Mouse (Mus musculus) neural tube, embryonic 13.5 days (tissue): ENCODE measurements around the gene Batf. TPM values are rescaled to one million over a fixed set of nuclear protein-coding genes. Genes with fewer than 3 reads are reported as not detected.

Experiments used
- ATAC-seq: fragments of 200-750 bp; cut with Nextera tagmentation; 2 replicates; pipeline ENCODE4 v1.8.0; 2017; ENCODE audit warnings: low read depth, mild to moderate bottlenecking, moderate TSS enrichment, moderate library complexity
- H3K27ac ChIP-seq: fragments of 300-500 bp; sonication (generic); replicated peaks from 2 replicates; pipeline ENCODE4 v1.5.1; 2015; ENCODE audit warnings: moderate library complexity, mild to moderate bottlenecking, inconsistent platforms
- H3K27me3 ChIP-seq: fragments of 300-500 bp; sonication (generic); 2 replicates; pipeline ENCODE4 v1.6.1; 2015; ENCODE audit warnings: mild to moderate bottlenecking, inconsistent platforms
- H3K36me3 ChIP-seq: fragments of 300-500 bp; sonication (generic); 2 replicates; pipeline ENCODE4 v1.6.1; 2015; ENCODE audit warnings: mild to moderate bottlenecking, inconsistent platforms
- H3K4me1 ChIP-seq: fragments of 300-500 bp; sonication (generic); replicated peaks from 2 replicates; pipeline ENCODE4 v1.6.1; 2015; ENCODE audit warnings: inconsistent platforms
- H3K4me2 ChIP-seq: fragments of 300-500 bp; sonication (generic); 2 replicates; pipeline ENCODE4 v1.6.1; 2015; ENCODE audit warnings: inconsistent platforms, mild to moderate bottlenecking, moderate library complexity
- H3K4me3 ChIP-seq: fragments of 300-500 bp; sonication (generic); 2 replicates; pipeline ENCODE4 v1.5.1; 2015; ENCODE audit warnings: mild to moderate bottlenecking, inconsistent platforms
- H3K9ac ChIP-seq: fragments of 300-500 bp; sonication (generic); 2 replicates; pipeline ENCODE4 v1.6.1; 2015; ENCODE audit warnings: moderate library complexity, mild to moderate bottlenecking, inconsistent platforms
- H3K9me3 ChIP-seq: fragments of 300-500 bp; sonication (generic); 2 replicates; pipeline ENCODE4 v1.6.1; 2016; ENCODE audit warnings: inconsistent platforms
- WGBS: fragments of 180-500 bp; shearing (Covaris S2); methylation state at CpG from one replicate; pipeline ENCODE4 v1.1.7; 2015; 5-methylcytosine and 5-hydroxymethylcytosine counted together
- polyA plus RNA-seq: library from polyadenylated mRNA; unstranded; fragments of >200 nt; fragmentation: Nextera tagmentation; extraction: Ambion mirVana; gene quantifications from 2 replicates; pipeline ENCODE4 v1.2.1, GENCODE M21; 2015

The Batf gene
- polyA plus RNA-seq, 1 experiment from 2014 or later, result 0.96 TPM

GRCm38 (mm10) chr12:85706906-85707305, 20.4 kb downstream of the Batf start:
- Histone ChIP-seq H3K9me3 (no peaks in the 10 kb centered on the region), H3K4me1 (peaks cover 13% of the 10 kb centered on the region), H3K4me3 (no peak overlapping the region), H3K9ac (no peak overlapping the region), H3K36me3 (no peaks in the 10 kb centered on the region), H3K27me3 (peaks cover 34% of the 10 kb centered on the region), H3K4me2 (no peak overlapping the region), H3K27ac (no peak overlapping the region)
- no peak for ATAC-seq
- 83% methylated on average over 4 of the region's 4 CpGs for WGBS

GRCm38 (mm10) chr12:85707391-85707790, 20.9 kb downstream of the Batf start:
- Histone ChIP-seq H3K36me3 (no peaks in the 10 kb centered on the region), H3K27me3 (peaks cover 34% of the 10 kb centered on the region), H3K4me3 (no peak overlapping the region), H3K4me1 (peaks cover 13% of the 10 kb centered on the region), H3K9ac (no peak overlapping the region), H3K9me3 (no peaks in the 10 kb centered on the region), H3K27ac (no peak overlapping the region), H3K4me2 (no peak overlapping the region)
- no peak for ATAC-seq
- WGBS, result 93% methylated on average over 11 of the region's 11 CpGs

DNA sequence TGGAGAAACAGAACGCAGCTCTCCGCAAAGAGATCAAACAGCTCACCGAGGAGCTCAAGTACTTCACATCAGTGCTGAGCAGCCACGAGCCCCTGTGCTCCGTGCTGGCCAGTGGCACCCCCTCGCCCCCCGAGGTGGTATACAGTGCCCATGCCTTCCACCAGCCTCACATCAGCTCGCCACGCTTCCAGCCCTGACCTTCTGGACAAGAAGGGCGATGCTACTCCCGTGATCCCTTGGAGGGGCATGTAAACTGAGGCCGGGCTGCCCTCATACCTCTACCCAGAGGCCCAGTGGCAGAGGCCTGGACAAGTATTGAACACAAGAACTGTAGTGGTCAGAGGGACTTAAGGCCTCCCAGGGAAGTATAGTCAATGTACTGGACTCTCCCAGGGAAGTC, 22.1 kb downstream of the Batf start:
- no peak overlapping the region for H3K27ac ChIP-seq
- no peaks in the 10 kb centered on the region for H3K36me3 ChIP-seq
- WGBS, result 85% methylated on average over 12 of the region's 12 CpGs
- H3K27me3 ChIP-seq, result peaks cover 34% of the 10 kb centered on the region
- ATAC-seq, result no peak
- no peak overlapping the region for H3K4me3 ChIP-seq
- no peaks in the 10 kb centered on the region for H3K9me3 ChIP-seq
- H3K4me2 ChIP-seq, result no peak overlapping the region
- no peak overlapping the region for H3K9ac ChIP-seq
- peaks cover 13% of the 10 kb centered on the region for H3K4me1 ChIP-seq

DNA sequence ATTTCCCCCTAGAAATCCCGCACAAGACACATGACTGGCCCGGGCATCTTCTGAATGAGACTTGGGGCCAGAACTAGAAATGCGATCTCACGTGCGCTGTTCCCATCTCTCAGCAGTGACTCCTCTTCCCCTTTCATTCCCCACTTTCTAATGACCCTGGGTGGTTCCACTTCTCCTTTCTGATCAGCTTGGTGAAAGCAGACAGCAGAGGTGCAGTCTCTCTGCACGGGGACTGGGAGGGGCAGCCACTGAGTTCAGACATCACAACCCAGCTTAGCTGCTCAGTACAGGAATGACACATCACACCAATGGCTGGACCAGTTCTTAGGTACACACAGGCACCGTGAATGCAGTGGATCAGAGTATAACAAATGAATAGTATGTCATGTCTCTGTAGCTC, 24.2 kb downstream of the Batf start:
- Histone ChIP-seq H3K4me2 (no peak overlapping the region), H3K4me3 (no peak overlapping the region), H3K27me3 (peaks cover 19% of the 10 kb centered on the region), H3K36me3 (no peaks in the 10 kb centered on the region), H3K27ac (no peak overlapping the region), H3K9ac (no peak overlapping the region), H3K4me1 (peaks cover 5% of the 10 kb centered on the region), H3K9me3 (no peaks in the 10 kb centered on the region)
- 78% methylated on average over 7 of the region's 7 CpGs for WGBS
- no peak for ATAC-seq

GRCm38 (mm10) chr12:85712587-85712986, 26.1 kb downstream of the Batf start:
- Histone ChIP-seq H3K9ac (no peak overlapping the region), H3K4me2 (no peak overlapping the region), H3K9me3 (peaks cover 5% of the 10 kb centered on the region), H3K4me3 (no peak overlapping the region), H3K4me1 (no peaks in the 10 kb centered on the region), H3K27ac (no peak overlapping the region), H3K36me3 (no peaks in the 10 kb centered on the region), H3K27me3 (peaks cover under 1% of the 10 kb centered on the region)
- WGBS, result 89% methylated on average over 2 of the region's 2 CpGs
- no peak for ATAC-seq

DNA sequence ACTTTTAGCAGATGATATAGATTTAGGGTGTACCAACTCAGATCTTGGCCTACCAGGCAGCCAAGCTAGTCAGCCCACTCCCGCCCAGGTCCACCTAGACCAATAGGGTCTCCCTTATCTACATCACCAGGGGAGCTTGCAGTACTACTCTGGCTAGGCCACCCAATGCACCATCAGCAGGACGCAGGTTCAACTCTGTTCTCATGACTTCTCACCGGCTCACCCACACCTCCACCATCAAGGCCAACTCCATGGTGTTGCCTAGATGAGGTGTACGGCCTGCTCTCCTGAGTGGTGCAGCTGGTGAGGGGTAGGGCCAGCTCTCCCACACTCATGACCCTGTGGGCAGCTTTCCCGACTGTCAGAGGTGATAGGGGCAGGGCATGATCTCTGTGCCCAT, 27.7 kb downstream of the Batf start:
- ATAC-seq, result no peak
- Histone ChIP-seq H3K9ac (no peak overlapping the region), H3K27ac (no peak overlapping the region), H3K36me3 (no peaks in the 10 kb centered on the region), H3K27me3 (no peaks in the 10 kb centered on the region), H3K9me3 (peaks cover 10% of the 10 kb centered on the region), H3K4me1 (no peaks in the 10 kb centered on the region), H3K4me3 (no peak overlapping the region), H3K4me2 (no peak overlapping the region)
- WGBS, result 95% methylated on average over 5 of the region's 5 CpGs

GRCm38 (mm10) chr12:85725306-85725705, 38.8 kb downstream of the Batf start:
- Histone ChIP-seq H3K9me3 (no peaks in the 10 kb centered on the region), H3K4me2 (no peak overlapping the region), H3K4me1 (no peaks in the 10 kb centered on the region; the same call in 1 of the 2 replicates), H3K36me3 (no peaks in the 10 kb centered on the region), H3K4me3 (no peak overlapping the region), H3K27me3 (peaks cover 3% of the 10 kb centered on the region; the same call in 1 of the 2 replicates), H3K9ac (no peak overlapping the region), H3K27ac (no peak overlapping the region)
- ATAC-seq, result no peak
- 84% methylated on average over 4 of the region's 4 CpGs for WGBS

GRCm38 (mm10) chr12:85726729-85727397, 40.4 kb downstream of the Batf start:
- peaks cover 3% of the 10 kb centered on the region; the same call in 1 of the 2 replicates for H3K27me3 ChIP-seq
- 70% methylated on average over 6 of the region's 6 CpGs for WGBS
- ATAC-seq, result no peak
- H3K9ac ChIP-seq, result no peak overlapping the region
- H3K36me3 ChIP-seq, result no peaks in the 10 kb centered on the region
- H3K9me3 ChIP-seq, result no peaks in the 10 kb centered on the region
- H3K4me1 ChIP-seq, result no peaks in the 10 kb centered on the region; the same call in 1 of the 2 replicates
- H3K27ac ChIP-seq, result no peak overlapping the region
- H3K4me3 ChIP-seq, result no peak overlapping the region
- no peak overlapping the region for H3K4me2 ChIP-seq

DNA sequence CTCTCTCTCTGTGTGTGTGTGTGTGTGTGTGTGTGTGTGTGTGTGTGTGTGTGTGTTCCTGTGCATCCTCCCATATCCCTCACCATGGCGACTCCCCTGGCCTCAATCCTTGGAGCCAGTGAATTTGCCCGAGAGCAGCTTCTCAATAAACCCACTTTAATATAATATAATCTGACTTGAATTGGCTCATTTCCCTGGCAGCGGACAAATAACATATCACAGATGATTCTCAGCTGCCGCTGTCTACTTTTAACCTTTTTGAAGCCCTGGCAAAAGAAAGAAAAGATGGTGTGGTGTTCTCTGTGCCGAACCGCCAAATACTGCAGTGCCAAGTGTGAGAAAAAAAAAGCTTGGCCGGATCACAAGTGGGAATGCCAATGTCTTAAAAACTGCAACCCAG, 41.7 kb downstream of the Batf start:
- Histone ChIP-seq H3K9ac (no peak overlapping the region), H3K4me1 (no peaks in the 10 kb centered on the region; the same call in 1 of the 2 replicates), H3K27ac (no peak overlapping the region), H3K27me3 (no peaks in the 10 kb centered on the region), H3K9me3 (no peaks in the 10 kb centered on the region), H3K36me3 (no peaks in the 10 kb centered on the region), H3K4me2 (no peak overlapping the region), H3K4me3 (no peak overlapping the region)
- 83% methylated on average over 7 of the region's 7 CpGs for whole genome bisulfite sequencing
- no peak for ATAC-seq

DNA sequence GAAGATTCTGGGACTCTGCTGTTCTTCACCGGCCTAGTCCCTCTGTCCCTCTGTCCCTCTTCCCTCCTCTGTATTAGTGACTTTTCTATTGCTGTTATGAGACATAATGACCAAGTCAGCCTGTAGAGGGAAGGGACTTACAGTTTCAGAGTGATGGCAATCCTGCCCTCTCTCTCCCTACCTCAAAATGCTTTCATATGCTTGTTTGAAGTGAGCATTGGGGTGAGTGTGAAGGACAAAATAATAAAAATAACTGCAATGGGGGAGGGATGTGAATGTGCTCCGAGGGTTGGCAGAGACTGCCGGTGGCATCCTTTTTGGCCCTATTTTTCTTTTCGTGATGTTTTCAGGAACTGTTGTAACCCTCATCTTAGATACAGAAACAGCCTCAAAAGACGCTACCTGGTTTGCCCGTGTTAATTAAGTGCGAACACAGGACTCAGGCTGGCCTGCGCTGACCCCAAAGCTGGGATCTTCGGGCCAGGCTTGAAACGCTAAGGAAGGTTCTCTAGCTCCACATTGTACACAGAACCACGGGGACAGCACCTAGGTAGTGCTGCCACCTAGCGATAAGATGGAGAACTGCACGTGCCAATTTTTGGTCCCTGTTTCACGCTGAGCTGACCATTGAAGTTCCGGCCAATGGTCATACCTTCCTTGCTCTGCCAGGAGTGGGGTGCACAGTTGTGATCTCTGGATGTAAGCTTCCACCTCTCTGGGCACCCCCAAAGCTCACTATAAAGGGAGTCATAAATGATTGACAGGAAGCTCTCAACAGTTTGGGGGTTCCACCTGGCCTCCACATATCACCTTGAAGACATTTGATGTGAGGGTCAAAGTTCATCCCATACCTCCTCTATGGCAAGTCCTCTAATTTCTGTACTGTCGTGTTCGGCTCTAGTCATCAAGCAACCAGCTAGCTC, 42.8 kb downstream of the Batf start:
- no peak overlapping the region for H3K4me2 ChIP-seq
- H3K4me1 ChIP-seq, result no peaks in the 10 kb centered on the region; the same call in 1 of the 2 replicates
- H3K27me3 ChIP-seq, result no peaks in the 10 kb centered on the region
- no peak overlapping the region for H3K9ac ChIP-seq
- H3K4me3 ChIP-seq, result no peak overlapping the region
- 0 out of 2 replicates have a peak, but pooled peaks have one; percentile 47 for ATAC-seq
- WGBS, result 37% methylated on average over 17 of the region's 17 CpGs
- H3K36me3 ChIP-seq, result no peaks in the 10 kb centered on the region
- no peaks in the 10 kb centered on the region for H3K9me3 ChIP-seq
- H3K27ac ChIP-seq, result no peak overlapping the region

DNA sequence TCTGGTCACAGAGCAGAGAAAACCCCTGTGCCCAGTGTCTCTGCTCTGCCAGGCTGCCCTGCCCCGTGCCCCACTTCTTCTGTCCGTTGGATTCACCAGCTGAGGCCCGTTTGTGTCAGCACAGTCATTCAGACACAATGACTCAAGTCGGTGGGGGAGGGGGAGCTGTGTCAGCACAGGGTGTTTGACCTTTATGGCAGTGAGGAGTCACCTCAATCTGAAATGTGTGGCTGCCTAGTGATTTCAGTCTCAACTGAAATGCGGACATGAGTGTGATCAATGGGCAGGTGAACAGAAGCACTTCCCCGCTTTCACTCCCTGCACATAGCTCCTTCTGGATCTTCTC, 43.4 kb downstream of the Batf start:
- Histone ChIP-seq H3K4me1 (no peaks in the 10 kb centered on the region; the same call in 1 of the 2 replicates), H3K4me3 (no peak overlapping the region), H3K27me3 (no peaks in the 10 kb centered on the region), H3K36me3 (no peaks in the 10 kb centered on the region), H3K27ac (no peak overlapping the region), H3K4me2 (no peak overlapping the region), H3K9me3 (no peaks in the 10 kb centered on the region), H3K9ac (no peak overlapping the region)
- 59% methylated on average over 6 of the region's 6 CpGs for WGBS
- ATAC-seq, result no peak

DNA sequence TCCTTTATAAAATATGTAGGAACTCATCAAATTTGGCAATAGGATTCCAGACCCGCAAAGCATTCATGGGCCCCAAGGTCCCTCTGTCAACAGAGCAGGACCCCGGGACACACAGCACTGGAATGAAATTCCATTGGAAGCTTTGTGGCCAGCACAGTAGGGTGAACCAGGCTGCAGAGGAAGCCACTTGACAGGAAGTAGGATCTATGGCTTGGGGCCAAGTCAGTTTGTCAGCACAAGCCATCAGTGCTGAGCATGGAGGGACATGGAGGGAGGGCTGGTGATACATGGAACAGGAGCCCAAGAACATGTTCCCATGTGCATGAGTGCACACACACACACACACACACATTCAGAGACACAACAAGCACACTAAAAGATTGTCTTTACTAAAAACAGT, 49.7 kb downstream of the Batf start:
- no peak overlapping the region for H3K9ac ChIP-seq
- H3K9me3 ChIP-seq, result no peaks in the 10 kb centered on the region
- H3K4me1 ChIP-seq, result no peaks in the 10 kb centered on the region
- H3K4me2 ChIP-seq, result no peak overlapping the region
- H3K36me3 ChIP-seq, result no peaks in the 10 kb centered on the region
- H3K27me3 ChIP-seq, result no peaks in the 10 kb centered on the region
- H3K4me3 ChIP-seq, result no peak overlapping the region
- WGBS, result 83% methylated on average over 2 of the region's 2 CpGs
- H3K27ac ChIP-seq, result no peak overlapping the region
- ATAC-seq, result no peak
